Mouse (Mus musculus): ENCODE data around the gene Ccdc28b. TPM values are rescaled to one million over a fixed set of nuclear protein-coding genes. Genes with fewer than 3 reads are reported as not detected.
A peak's percentile ranks its signal among the peaks of the same experiment; 100 is the strongest.

The Ccdc28b gene
- polyA plus RNA-seq, 1 experiment from 2014 or later, result 43.9 TPM

GRCm38 (mm10) chr4:129600233-129601158, 23.3 kb downstream of the Ccdc28b start, which contains the start of the genes Eif3i and Tmem234:
TSS of gene Eif3i (minus strand) at chr4:129600648.
TSS of gene Tmem234 (plus strand) at chr4:129600668.
- H3K4me3 ChIP-seq, result peak within 1 kb of the TSS; percentile 98
- H3K36me3 ChIP-seq (replicated peaks), result peaks cover 74% of the 10 kb centered on the region
- H3K4me1 ChIP-seq, result peaks cover 33% of the 10 kb centered on the region
- under 1% methylated on average over 74 of the region's 74 CpGs for WGBS
- DNase-seq (ENCODE audit: extremely low spot score, low spot score), result peak; percentile 88
- H3K27me3 ChIP-seq (ENCODE audit: poor library complexity, severe bottlenecking), result no peaks in the 10 kb centered on the region
- peak within 1 kb of the TSS; percentile 92 for H3K27ac ChIP-seq
- H3K9me3 ChIP-seq, result no peaks in the 10 kb centered on the region

- Histone ChIP-seq H3K9me3 (no peaks in the 10 kb centered on the region), H3K4me3 (no peak overlapping the region), H3K27me3 (ENCODE audit: poor library complexity, severe bottlenecking) (no peaks in the 10 kb centered on the region), H3K36me3 (replicated peaks) (peaks cover 41% of the 10 kb centered on the region), H3K27ac (no peak overlapping the region), H3K4me1 (peaks cover 20% of the 10 kb centered on the region)
- no peak for DNase-seq (ENCODE audit: extremely low spot score, low spot score)
- WGBS, result 82% methylated on average over 4 of the region's 4 CpGs
These were observed 34.9 kb downstream of the Ccdc28b start for GRCm38 (mm10) chr4:129588865-129589264.

- H3K4me1 ChIP-seq, result peaks cover 20% of the 10 kb centered on the region
- H3K9me3 ChIP-seq, result no peaks in the 10 kb centered on the region
- H3K4me3 ChIP-seq, result no peak overlapping the region
- no peak for DNase-seq (ENCODE audit: extremely low spot score, low spot score)
- no peak overlapping the region for H3K27ac ChIP-seq
- WGBS, result 46% methylated on average over 1 of the region's 1 CpGs
- no peaks in the 10 kb centered on the region for H3K27me3 ChIP-seq (ENCODE audit: poor library complexity, severe bottlenecking)
- H3K36me3 ChIP-seq (replicated peaks), result peaks cover 22% of the 10 kb centered on the region
These were observed 36.8 kb downstream of the Ccdc28b start for GRCm38 (mm10) chr4:129586943-129587342.

GRCm38 (mm10) chr4:129585773-129586172, 38.0 kb downstream of the Ccdc28b start:
- H3K36me3 ChIP-seq (replicated peaks), result peaks cover 10% of the 10 kb centered on the region
- 81% methylated on average over 9 of the region's 9 CpGs for WGBS
- no peaks in the 10 kb centered on the region for H3K27me3 ChIP-seq (ENCODE audit: poor library complexity, severe bottlenecking)
- H3K9me3 ChIP-seq, result no peaks in the 10 kb centered on the region
- no peak for DNase-seq (ENCODE audit: extremely low spot score, low spot score)
- peak overlapping the region; percentile 78 for H3K27ac ChIP-seq
- peaks cover 20% of the 10 kb centered on the region for H3K4me1 ChIP-seq
- peak overlapping the region; percentile 57 for H3K4me3 ChIP-seq

GRCm38 (mm10) chr4:129584884-129585608, 38.7 kb downstream of the Ccdc28b start:
- Histone ChIP-seq H3K36me3 (replicated peaks) (peaks cover 3% of the 10 kb centered on the region), H3K27ac (peak overlapping the region; percentile 78), H3K9me3 (no peaks in the 10 kb centered on the region), H3K4me1 (peaks cover 20% of the 10 kb centered on the region), H3K27me3 (ENCODE audit: poor library complexity, severe bottlenecking) (no peaks in the 10 kb centered on the region), H3K4me3 (peak overlapping the region; percentile 57)
- DNase-seq (ENCODE audit: extremely low spot score, low spot score), result peak; percentile 83
- WGBS, result 3% methylated on average over 36 of the region's 36 CpGs

- no peaks in the 10 kb centered on the region for H3K27me3 ChIP-seq (ENCODE audit: poor library complexity, severe bottlenecking)
- peak overlapping the region; percentile 78 for H3K27ac ChIP-seq
- DNase-seq (ENCODE audit: extremely low spot score, low spot score), result no peak
- peak overlapping the region; percentile 57 for H3K4me3 ChIP-seq
- 77% methylated on average over 1 of the region's 1 CpGs for WGBS
- no peaks in the 10 kb centered on the region for H3K36me3 ChIP-seq (replicated peaks)
- H3K4me1 ChIP-seq, result peaks cover 20% of the 10 kb centered on the region
- H3K9me3 ChIP-seq, result no peaks in the 10 kb centered on the region
These were observed 39.4 kb downstream of the Ccdc28b start for GRCm38 (mm10) chr4:129584370-129584769.

GRCm38 (mm10) chr4:129582251-129582650, 41.5 kb downstream of the Ccdc28b start:
- H3K27ac ChIP-seq, result no peak overlapping the region
- 94% methylated on average over 1 of the region's 1 CpGs for WGBS
- peaks cover 21% of the 10 kb centered on the region for H3K4me1 ChIP-seq
- no peaks in the 10 kb centered on the region for H3K36me3 ChIP-seq (replicated peaks)
- H3K4me3 ChIP-seq, result no peak overlapping the region
- no peak for DNase-seq (ENCODE audit: extremely low spot score, low spot score)
- peaks cover 5% of the 10 kb centered on the region; the same call in 1 of the 2 replicates for H3K27me3 ChIP-seq (ENCODE audit: poor library complexity, severe bottlenecking)
- H3K9me3 ChIP-seq, result no peaks in the 10 kb centered on the region

- Histone ChIP-seq H3K4me1 (peaks cover 21% of the 10 kb centered on the region), H3K27ac (no peak overlapping the region), H3K27me3 (ENCODE audit: poor library complexity, severe bottlenecking) (peaks cover 5% of the 10 kb centered on the region; the same call in 1 of the 2 replicates), H3K4me3 (no peak overlapping the region), H3K9me3 (no peaks in the 10 kb centered on the region), H3K36me3 (replicated peaks) (no peaks in the 10 kb centered on the region)
- no peak for DNase-seq (ENCODE audit: extremely low spot score, low spot score)
- WGBS, result 76% methylated on average over 7 of the region's 7 CpGs
These were observed 43.4 kb downstream of the Ccdc28b start for GRCm38 (mm10) chr4:129580347-129580746.

- no peaks in the 10 kb centered on the region for H3K9me3 ChIP-seq
- H3K4me3 ChIP-seq, result no peak within 1 kb of the TSS
- peaks cover 10% of the 10 kb centered on the region for H3K4me1 ChIP-seq
- DNase-seq (ENCODE audit: extremely low spot score, low spot score), result no peak
- H3K27ac ChIP-seq, result no peak within 1 kb of the TSS
- WGBS, result 83% methylated on average over 5 of the region's 5 CpGs
- no peaks in the 10 kb centered on the region for H3K36me3 ChIP-seq (replicated peaks)
- H3K27me3 ChIP-seq (ENCODE audit: poor library complexity, severe bottlenecking), result peaks cover 5% of the 10 kb centered on the region; the same call in 1 of the 2 replicates
These were observed 45.3 kb downstream of the Ccdc28b start, which contains the start of gene Fam167b for GRCm38 (mm10) chr4:129578466-129578865. TSS of gene Fam167b (minus strand) at chr4:129578549.

GRCm38 (mm10) chr4:129577688-129578087, 46.1 kb downstream of the Ccdc28b start:
- H3K9me3 ChIP-seq, result no peaks in the 10 kb centered on the region
- peaks cover 10% of the 10 kb centered on the region for H3K4me1 ChIP-seq
- no peaks in the 10 kb centered on the region for H3K36me3 ChIP-seq (replicated peaks)
- H3K27me3 ChIP-seq (ENCODE audit: poor library complexity, severe bottlenecking), result peaks cover 5% of the 10 kb centered on the region; the same call in 1 of the 2 replicates
- no peak overlapping the region for H3K4me3 ChIP-seq
- no peak for DNase-seq (ENCODE audit: extremely low spot score, low spot score)
- no peak overlapping the region for H3K27ac ChIP-seq
- WGBS, result 86% methylated on average over 7 of the region's 7 CpGs

- H3K4me1 ChIP-seq, result peaks cover 10% of the 10 kb centered on the region
- H3K36me3 ChIP-seq (replicated peaks), result no peaks in the 10 kb centered on the region
- peak; percentile 62 for DNase-seq (ENCODE audit: extremely low spot score, low spot score)
- peak overlapping the region; percentile 8; the same call in 1 of the 2 replicates for H3K27ac ChIP-seq
- H3K9me3 ChIP-seq, result no peaks in the 10 kb centered on the region
- H3K4me3 ChIP-seq, result 0 out of 2 replicates have a peak overlapping the region, but pooled peaks have one; percentile 13
- H3K27me3 ChIP-seq (ENCODE audit: poor library complexity, severe bottlenecking), result peaks cover 5% of the 10 kb centered on the region; the same call in 1 of the 2 replicates
- WGBS, result 39% methylated on average over 21 of the region's 21 CpGs
These were observed 46.8 kb downstream of the Ccdc28b start for GRCm38 (mm10) chr4:129576863-129577491.

- DNase-seq (ENCODE audit: extremely low spot score, low spot score), result no peak
- WGBS, result 70% methylated on average over 7 of the region's 8 CpGs
- Histone ChIP-seq H3K36me3 (replicated peaks) (no peaks in the 10 kb centered on the region), H3K4me3 (no peak overlapping the region), H3K9me3 (no peaks in the 10 kb centered on the region), H3K27me3 (ENCODE audit: poor library complexity, severe bottlenecking) (peaks cover 5% of the 10 kb centered on the region; the same call in 1 of the 2 replicates), H3K27ac (peak overlapping the region; percentile 44; the same call in 1 of the 2 replicates), H3K4me1 (peaks cover 10% of the 10 kb centered on the region)
These were observed 48.4 kb downstream of the Ccdc28b start for GRCm38 (mm10) chr4:129575171-129575844.
